Mouse (Mus musculus) kidney, postnatal 25 days (tissue): ENCODE measurements at regions not wholly inside any gene's neighbourhood (a gene's known extent, or its start where the extent isn't known, plus 50 kb on each side); places are given as distances from the start of the nearest gene placed in this dataset.

ENCODE experiments used
- DNase-seq, 2 experiments: peaks; one replicate each; pipeline ENCODE4 v3.0.0; 2021; ENCODE audit warnings: mixed read lengths in 2 of 2

DNA sequence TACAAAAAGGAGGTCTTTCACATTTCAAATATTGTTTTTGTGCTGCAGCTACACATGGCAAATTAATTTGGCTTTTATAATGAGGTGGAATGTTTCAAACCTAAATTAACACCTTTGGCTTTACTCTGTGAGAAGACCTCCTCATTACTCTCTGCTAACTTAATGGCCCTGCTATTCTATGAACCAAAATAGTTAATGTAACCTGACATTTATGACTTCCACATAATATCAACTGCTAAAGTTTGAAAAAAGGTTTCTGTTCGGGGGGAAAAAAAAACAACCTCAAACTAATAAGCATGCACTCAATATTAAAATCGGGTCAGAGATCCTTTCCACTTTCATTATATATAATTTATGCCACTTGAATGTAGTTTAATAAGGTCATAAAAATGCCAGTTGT lies 197.2 kb upstream of the Cep162 start:
- DNase-seq: no peak

- no peak for DNase-seq
Measured at GRCm38 (mm10) chr9:87443467-87444235, 188.3 kb upstream of the Cep162 start.

DNA sequence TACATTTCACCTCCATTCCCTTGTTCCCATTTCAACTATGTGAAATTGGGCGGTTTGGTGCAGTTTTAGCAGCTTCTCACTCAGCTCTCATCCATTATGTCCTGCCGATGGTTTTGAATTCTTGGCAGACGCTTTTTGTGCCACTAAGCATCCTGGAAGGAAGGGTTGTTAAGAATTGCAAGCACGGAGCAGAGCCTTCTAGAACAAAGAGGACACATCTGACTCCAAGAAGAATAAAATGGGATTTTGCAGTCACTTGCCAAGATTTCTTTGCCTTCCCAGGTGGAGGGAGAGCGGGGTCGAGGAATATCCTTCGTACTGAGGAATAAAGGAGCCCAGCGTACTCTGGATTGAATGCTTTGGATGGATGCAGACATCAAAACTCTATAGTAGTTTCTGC lies 176.7 kb upstream of the Cep162 start:
- DNase-seq: no peak

GRCm38 (mm10) chr9:87431523-87431922 lies 176.2 kb upstream of the Cep162 start:
- no peak for DNase-seq

- DNase-seq: peak in 1 of 2 experiments; percentile 54
Measured at GRCm38 (mm10) chr9:87425201-87425600, 169.9 kb upstream of the Cep162 start.

DNA sequence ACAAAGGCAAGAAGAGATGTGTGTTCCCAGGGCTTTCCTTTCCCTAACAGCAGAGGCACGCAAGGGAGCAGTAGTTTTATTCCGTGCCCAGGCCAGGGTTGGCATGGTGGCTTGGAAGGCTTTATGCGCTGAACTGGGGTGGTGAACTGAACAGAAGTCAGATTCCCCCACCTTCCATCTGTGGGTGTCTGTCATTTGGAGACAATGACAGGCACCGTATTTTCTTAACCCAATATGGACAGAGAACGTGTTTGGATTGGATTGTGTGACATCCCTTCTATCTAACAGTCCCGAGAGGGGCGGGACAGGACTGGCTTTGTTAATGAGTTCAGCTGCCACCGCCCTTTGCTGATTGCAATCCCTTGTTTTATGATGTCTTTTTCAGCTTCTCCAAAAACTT lies 165.8 kb upstream of the Cep162 start:
- DNase-seq: no peak

GRCm38 (mm10) chr9:87419376-87419775 lies 164.0 kb upstream of the Cep162 start:
- DNase-seq: peak in 1 of 2 experiments; percentile 11

DNA sequence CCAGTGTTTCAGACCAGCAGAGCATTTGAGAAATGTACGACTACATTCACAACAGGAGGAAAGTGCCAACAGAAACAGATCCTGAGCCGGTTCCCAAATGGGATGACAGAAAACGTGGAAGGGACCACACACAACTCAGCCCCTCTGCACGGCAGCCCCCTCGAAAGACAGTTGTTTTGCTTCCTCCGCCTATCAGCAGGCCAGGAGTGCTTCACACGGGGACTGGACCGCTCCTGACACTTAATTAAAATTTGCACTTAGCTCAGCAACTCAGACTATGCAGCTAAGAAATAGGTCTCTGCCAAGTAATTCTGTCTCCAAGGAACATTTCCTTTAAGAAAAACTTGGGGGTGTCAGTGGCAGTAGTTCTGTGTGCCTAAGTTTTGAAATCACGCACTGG lies 157.6 kb upstream of the Cep162 start:
- no peak for DNase-seq

- no peak for DNase-seq
Measured at GRCm38 (mm10) chr9:87411044-87411443, 155.7 kb upstream of the Cep162 start.

GRCm38 (mm10) chr9:87409736-87410135 lies 154.4 kb upstream of the Cep162 start:
- DNase-seq: no peak

- DNase-seq: no peak
Measured at GRCm38 (mm10) chr9:87408805-87409204, 153.5 kb upstream of the Cep162 start.

- no peak for DNase-seq
Measured at GRCm38 (mm10) chr9:87406476-87406875, 151.1 kb upstream of the Cep162 start.

DNA sequence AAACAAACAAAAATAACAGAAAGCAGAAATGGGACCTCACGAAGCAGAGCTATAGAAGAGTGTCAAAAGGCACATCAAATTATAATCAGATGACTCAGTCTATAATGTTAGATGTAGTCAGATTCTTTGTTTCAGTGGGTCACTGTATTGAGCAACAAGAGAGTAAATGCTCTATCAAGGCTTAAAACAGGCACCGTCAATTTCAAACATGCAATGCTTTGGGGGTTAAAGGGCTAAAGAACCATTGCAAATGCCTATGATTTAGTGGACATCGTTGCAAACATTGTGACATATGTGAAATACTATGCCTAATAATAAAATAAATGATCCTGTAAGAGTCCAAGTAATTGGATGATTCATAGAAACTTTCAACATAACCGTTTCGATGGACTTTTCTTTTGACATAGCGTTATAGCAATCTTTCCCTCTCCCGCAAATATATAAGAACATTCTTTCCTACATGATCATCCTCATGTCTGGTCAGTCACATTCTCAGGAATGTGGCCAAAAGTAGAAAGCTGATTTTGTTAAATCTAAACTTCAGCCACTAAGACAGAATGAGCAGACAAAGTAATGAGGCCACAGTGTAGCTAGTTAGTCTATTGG lies 149.9 kb upstream of the Cep162 start:
- DNase-seq: no peak

- DNase-seq: no peak
Measured at GRCm38 (mm10) chr9:87402010-87402409, 146.7 kb upstream of the Cep162 start.

DNA sequence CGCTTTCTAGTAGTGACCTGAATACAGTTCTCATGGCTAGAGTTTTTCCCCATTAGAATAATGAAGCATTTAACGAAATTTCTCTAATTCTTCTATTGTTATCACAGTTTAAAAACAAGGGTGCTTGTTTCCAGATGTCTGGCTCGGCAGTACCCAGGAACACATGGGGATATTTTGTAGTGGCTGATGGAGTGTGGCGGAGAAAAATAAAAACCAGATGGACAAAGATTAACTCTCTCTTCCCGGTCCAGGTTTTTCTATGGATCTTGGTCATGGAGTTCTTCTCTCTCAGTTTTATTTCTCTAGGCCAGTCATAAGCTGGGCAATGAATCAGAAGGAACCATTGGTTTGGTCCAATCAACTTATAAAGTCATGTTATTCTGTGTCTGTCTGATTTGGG lies 132.2 kb upstream of the Cep162 start:
- DNase-seq: no peak

GRCm38 (mm10) chr9:87383513-87383912 lies 128.2 kb upstream of the Cep162 start:
- DNase-seq: no peak

DNA sequence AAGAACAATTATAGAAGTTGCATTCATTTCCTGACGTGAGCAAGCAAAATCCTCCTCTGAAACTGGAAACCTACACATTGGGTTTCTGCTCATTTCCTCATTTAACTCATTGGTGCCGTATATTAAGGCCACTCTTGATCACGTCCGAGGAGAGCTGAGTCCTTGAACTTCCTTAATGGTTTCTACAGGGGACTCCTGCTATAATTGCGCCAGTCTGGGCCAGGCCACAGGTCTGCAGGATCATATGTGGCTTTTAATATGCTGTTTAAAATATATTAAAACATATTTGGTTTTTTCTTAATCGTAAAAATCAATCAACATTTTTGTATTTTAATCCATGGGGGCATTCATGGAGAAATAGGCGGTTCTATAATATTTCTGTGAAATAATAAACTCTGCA lies 122.6 kb upstream of the Cep162 start:
- no peak for DNase-seq

GRCm38 (mm10) chr9:87376731-87377310 lies 121.5 kb upstream of the Cep162 start:
- no peak for DNase-seq

DNA sequence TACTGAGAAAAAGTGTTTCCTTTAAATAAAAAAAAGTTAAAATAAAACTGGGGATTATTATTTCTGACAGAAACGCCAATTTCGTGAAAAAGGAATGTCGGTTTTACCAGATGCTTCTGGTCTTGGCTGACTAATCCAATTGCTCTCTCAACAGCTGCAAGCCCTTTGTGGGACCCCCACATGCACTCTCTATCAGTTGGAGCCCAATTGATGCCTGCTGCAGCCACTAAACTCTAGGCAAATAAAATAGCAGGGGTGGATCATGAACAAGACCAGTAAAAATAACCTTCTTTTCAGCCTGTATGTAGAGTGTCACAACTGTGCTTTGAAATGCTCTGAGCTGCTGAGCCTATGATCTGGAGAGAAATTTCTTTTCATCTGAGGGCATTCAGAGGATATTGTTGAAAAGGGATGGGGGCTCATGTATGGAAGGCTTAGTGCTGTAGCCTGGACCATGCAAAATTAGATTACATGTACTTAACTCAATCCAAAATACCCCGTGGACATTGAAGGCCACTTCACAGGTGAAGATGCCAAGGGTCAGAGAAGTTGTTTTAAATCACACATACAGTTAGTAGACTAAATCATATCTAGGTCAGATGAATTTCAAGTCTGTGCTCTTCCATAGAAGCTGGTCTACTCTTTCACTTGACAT lies 117.0 kb upstream of the Cep162 start:
- DNase-seq: no peak

- DNase-seq: no peak
Measured at GRCm38 (mm10) chr9:87369059-87369458, 113.7 kb upstream of the Cep162 start.

DNA sequence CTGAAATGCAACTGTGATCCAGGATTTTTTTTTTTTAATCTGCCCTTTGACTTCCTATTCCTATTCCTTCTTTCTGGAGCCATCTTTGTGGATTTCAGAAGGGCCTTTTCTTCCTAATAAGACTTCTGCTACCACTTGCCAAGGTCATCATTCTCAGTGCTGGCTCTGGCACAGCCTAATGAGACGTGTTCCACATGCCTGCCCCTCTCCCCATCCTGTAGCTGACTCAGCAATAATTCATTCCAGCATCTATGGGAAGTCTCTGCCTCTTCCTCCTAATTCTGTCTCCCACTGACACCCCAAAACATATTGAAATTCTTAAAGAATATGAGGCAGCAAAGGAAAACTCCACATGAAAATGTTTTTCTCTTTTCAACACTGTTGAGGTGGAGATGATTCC lies 91.7 kb upstream of the Cep162 start:
- peak in 1 of 2 experiments; percentile 35 for DNase-seq

- DNase-seq: no peak
Measured at GRCm38 (mm10) chr9:87346278-87346882, 91.0 kb upstream of the Cep162 start.

DNA sequence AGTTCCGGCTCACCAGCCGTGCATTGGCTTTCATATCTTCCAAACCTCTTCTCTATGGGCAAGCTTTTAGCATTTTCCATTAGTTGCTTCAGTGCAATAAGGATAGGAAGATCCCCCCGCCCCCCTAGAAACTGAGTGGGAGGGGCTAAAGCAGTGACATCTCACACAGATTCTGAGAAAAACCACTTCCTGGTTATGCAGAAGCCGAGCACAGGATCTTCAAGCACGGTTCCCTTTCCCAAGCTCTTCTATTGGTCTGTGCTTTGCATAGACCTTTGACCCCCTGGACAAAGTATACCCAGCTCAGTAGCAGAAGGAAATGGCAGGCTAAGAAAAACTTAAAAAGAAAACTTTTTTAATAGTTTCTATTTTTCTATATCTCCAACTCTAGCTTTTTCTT lies 86.1 kb upstream of the Cep162 start:
- no peak for DNase-seq
